Mouse (Mus musculus) right cerebral cortex, postnatal 25 days (tissue): ENCODE measurements around the gene Nt5c3.

ENCODE experiments used
- DNase-seq: peaks from one replicate; pipeline ENCODE4 v3.0.0; 2022

The Nt5c3 gene

DNA sequence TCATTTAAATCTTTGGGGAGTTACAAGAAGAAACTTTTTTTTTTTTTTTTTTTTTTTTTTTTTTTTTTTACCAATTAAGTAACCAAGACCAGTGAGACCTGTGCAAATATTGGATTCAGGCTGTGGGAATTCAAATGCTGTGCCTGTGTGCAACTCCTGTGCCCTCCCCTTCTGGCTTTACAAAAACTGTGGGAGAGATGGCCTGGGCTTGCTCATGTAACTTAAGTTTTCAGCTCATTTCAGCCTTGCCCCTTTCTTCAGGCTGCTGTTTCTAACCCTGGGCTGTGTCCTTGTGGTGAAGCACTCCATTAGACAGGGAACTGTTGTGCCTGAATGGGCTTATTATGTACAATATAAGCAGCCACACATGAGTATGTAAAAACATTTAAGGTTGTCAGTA, 90.9 kb downstream of the Nt5c3 start:
- DNase-seq = no peak

DNA sequence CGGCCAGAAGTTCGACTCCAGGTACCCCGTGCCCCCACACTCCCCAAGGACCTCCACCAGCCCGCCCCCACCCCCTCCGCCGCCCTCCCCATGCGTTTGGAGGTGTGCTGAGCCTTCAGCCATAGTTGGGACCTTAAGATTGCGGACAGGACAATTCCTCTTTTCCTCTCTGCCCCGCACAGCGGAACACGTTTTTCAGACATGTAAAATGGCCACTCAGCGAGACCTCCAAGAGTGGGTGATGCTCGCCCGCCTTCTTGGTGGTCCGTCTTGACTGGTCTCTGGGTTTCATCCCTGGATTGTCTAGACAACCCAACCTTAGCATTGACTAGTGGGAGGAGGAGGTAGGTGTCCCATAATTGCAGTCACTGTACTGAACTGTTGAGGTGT, 91.3 kb downstream of the Nt5c3 start:
- no peak for DNase-seq
